Mouse (Mus musculus) liver, adult 2 months (tissue): Measurements from ENCODE around the gene Tut1. TPM values are rescaled to one million over a fixed set of nuclear protein-coding genes. Genes with fewer than 3 reads are reported as not detected.

Source experiments
- DNase-seq: peaks from one replicate; pipeline ENCODE4 v3.0.0-alpha.2; 2011; ENCODE audit warnings: low read depth, low spot score; ENCODE audit errors: extremely low read depth
- H3K27ac ChIP-seq: fragments of 200-500 bp; replicated peaks from 2 replicates; pipeline ENCODE4 v1.5.1; 2012; ENCODE audit warnings: low read depth, mild to moderate bottlenecking, control low read depth, inconsistent platforms, low read length; ENCODE audit not compliant: insufficient read depth
- H3K27me3 ChIP-seq: fragments of 200-500 bp; 2 replicates; pipeline ENCODE4 v1.6.1; 2012; ENCODE audit warnings: mild to moderate bottlenecking, moderate library complexity, low read length, inconsistent platforms; ENCODE audit not compliant: control insufficient read depth, insufficient read depth
- H3K36me3 ChIP-seq: fragments of 200-500 bp; 2 replicates; pipeline ENCODE4 v1.6.1; 2012; ENCODE audit warnings: low read length, inconsistent platforms; ENCODE audit not compliant: control insufficient read depth, insufficient read depth
- H3K4me1 ChIP-seq: fragments of 200-500 bp; 2 replicates; pipeline ENCODE4 v1.6.1; 2011; ENCODE audit warnings: low read length; ENCODE audit not compliant: control insufficient read depth, insufficient read depth
- H3K4me3 ChIP-seq: fragments of 200-500 bp; 2 replicates; pipeline ENCODE4 v1.5.1; 2011; ENCODE audit warnings: low read depth, mild to moderate bottlenecking, control low read depth, low read length, moderate library complexity; ENCODE audit not compliant: insufficient read depth
- H3K79me2 ChIP-seq: fragments of 200-500 bp; 2 replicates; pipeline ENCODE4 v1.6.1; 2012; ENCODE audit warnings: inconsistent platforms, mild to moderate bottlenecking, low read length, moderate library complexity; ENCODE audit not compliant: control insufficient read depth, insufficient read depth
- H3K9ac ChIP-seq: fragments of 200-500 bp; 2 replicates; pipeline ENCODE4 v1.6.1; 2012; ENCODE audit warnings: low read depth, mild to moderate bottlenecking, control low read depth, inconsistent platforms, low read length
- CTCF ChIP-seq: fragments of 200-500 bp; IDR thresholded peaks from 2 replicates; pipeline ENCODE4 v1.5.1; 2011; ENCODE audit warnings: low read depth, low read length, control low read depth
- POLR2A ChIP-seq: fragments of 200-500 bp; IDR thresholded peaks from 2 replicates; pipeline ENCODE4 v1.6.1; 2011; ENCODE audit warnings: low read length, control low read depth; ENCODE audit not compliant: insufficient read depth; ENCODE audit errors: extremely low read depth
- WGBS: fragments of 180-500 bp; shearing (Covaris S2); methylation state at CpG from one replicate; pipeline ENCODE4 v1.1.7; 2018; 5-methylcytosine and 5-hydroxymethylcytosine counted together
- polyA plus RNA-seq: library from polyadenylated mRNA; depleted of rRNA; stranded (reverse); fragments of >200 nt; gene quantifications from 2 replicates; pipeline ENCODE4 v1.2.3, GENCODE M21; 2012
- total RNA-seq: library from RNA; depleted of rRNA; stranded (reverse); fragments of >200 nt; gene quantifications from 2 replicates; pipeline ENCODE4 v1.2.3, GENCODE M21; 2014

Gene Tut1
- total and polyA plus RNA-seq, 2 experiments: 6.2 to 14.6 TPM

DNA sequence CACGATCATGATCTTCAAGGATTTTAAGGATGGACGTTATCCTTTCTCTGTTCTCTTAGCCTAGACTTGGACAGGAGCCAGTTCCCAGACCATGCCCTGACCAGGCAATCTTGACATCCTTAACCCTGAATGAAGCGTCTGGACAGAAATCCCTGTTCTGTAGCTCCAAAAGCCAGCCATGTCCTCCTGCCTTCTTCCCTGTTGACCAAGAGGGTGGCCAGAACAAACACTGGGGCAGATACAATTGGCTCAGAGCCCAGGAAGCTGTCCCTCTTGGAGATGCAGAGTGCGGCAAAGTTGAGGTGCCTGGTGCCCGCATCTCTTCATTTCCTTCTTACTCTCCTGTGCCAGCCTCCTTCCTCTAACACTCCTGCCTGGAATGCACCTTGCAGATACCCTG lies 32.2 kb downstream of the Tut1 start:
- TF ChIP-seq CTCF (no peak), POLR2A (no peak)
- H3K4me1 ChIP-seq: peaks cover 3% of the 10 kb centered on the region; the same call in 1 of the 2 replicates
- no peaks in the 10 kb centered on the region for H3K79me2 ChIP-seq
- H3K36me3 ChIP-seq: no peaks in the 10 kb centered on the region
- no peaks in the 10 kb centered on the region for H3K27me3 ChIP-seq
- H3K9ac ChIP-seq: no peak overlapping the region
- H3K4me3 ChIP-seq: no peak overlapping the region
- WGBS: 17% methylated on average over 5 of the region's 5 CpGs
- DNase-seq: peak; percentile 65
- no peak overlapping the region for H3K27ac ChIP-seq

DNA sequence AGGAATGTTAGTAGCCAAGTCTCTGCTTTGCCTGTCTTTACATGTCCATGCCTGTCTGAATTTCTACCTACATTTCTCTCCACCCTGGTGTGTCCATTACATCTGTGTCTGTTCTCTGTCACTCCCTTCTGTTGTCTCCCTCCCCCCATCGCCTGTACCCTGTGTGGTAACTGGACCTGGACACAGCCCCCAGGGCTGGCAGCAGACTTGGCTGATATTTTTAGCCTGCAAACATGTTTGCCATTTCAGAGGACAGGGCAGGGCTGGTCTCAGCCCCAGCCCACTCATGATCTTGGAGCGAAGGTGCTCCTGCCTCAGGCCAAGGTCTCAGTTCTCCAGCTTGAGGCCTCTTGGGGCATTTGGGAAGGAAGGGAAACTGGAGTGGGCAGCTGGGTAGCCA lies 34.2 kb downstream of the Tut1 start:
- TF ChIP-seq CTCF (no peak), POLR2A (no peak)
- H3K9ac ChIP-seq: no peak overlapping the region
- H3K36me3 ChIP-seq: no peaks in the 10 kb centered on the region
- no peaks in the 10 kb centered on the region for H3K79me2 ChIP-seq
- H3K4me3 ChIP-seq: no peak overlapping the region
- no peak for DNase-seq
- H3K27ac ChIP-seq: no peak overlapping the region
- H3K4me1 ChIP-seq: peaks cover 3% of the 10 kb centered on the region; the same call in 1 of the 2 replicates
- no peaks in the 10 kb centered on the region for H3K27me3 ChIP-seq
- WGBS: 37% methylated on average over 2 of the region's 2 CpGs

DNA sequence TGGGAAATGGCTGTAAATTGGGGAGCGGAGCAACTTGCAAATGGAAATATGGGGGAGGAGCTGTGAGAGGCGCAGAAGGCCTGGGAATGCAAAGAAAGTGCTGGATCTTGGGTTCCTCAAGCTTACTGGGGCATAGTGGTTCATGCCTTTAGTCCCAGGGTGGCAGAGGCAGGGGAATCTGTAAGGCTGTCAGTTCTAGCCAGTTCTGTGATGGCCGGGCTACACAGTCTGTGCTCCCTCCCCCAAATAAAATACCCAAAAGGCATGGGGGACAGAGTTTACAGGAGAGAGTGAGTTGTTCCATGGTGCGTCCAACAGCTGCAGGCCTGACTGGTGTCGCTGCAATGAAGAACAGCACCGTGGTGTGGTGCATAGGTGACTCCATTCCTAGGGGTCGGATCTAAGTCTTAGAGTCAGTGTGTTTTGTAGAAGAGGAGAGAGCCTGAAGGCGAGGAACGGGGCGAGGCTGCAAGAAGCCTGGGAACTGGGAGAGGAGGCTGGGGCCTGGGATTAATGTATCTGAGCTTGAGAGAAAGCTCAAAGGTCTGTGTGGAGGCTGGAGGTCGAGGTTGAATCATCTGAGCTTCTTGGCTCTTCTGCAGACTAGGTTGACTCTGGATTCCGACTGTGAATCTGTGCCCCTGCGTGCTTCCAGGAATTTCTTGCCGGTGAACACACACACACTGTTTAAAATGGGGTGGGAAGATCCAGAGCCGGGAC lies 34.9 kb downstream of the Tut1 start:
- Histone ChIP-seq H3K4me1 (peaks cover 3% of the 10 kb centered on the region; the same call in 1 of the 2 replicates), H3K9ac (peak overlapping the region; percentile 88), H3K27me3 (no peaks in the 10 kb centered on the region), H3K79me2 (no peaks in the 10 kb centered on the region; the same call in 1 of the 2 replicates), H3K36me3 (no peaks in the 10 kb centered on the region), H3K4me3 (peak overlapping the region; percentile 84; the same call in 1 of the 2 replicates), H3K27ac (0 out of 2 replicates have a peak overlapping the region, but pooled peaks have one; percentile 1)
- 55% methylated on average over 15 of the region's 15 CpGs for WGBS
- no peak for TF ChIP-seq POLR2A
- no peak for TF ChIP-seq CTCF
- DNase-seq: peak; percentile 36

DNA sequence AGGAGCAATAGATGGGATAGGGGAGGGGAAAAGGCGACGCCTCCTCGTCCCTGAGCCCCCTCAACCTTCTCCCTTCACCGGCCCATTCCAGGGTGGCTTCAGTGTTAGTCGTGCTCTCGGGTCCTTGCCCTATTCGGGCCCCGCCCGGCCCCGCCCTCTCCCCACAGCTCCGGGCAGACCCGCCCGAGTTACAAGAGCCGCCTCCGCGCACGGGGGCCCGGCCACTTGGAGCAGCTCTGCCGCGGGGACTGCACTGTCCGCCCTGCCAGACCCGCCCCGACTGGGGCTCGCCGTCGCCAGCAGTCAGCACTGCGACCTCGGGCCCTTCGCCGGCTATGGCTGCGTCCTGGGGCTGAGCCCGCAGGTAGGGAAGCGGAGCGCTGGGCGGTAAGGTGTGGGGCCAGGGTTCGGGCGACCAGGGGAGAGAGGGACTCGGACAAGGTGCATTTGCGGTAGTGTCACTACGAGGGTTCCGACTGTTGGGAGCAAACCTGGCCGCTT lies 35.5 kb downstream of the Tut1 start, which contains the start of gene Ahnak:
Ahnak (plus strand) TSS at position 219 of the 501 bp plus-strand sequence.
- Histone ChIP-seq H3K79me2 (no peaks in the 10 kb centered on the region; the same call in 1 of the 2 replicates), H3K9ac (peak within 1 kb of the TSS; percentile 88), H3K4me1 (peaks cover 3% of the 10 kb centered on the region; the same call in 1 of the 2 replicates), H3K27me3 (no peaks in the 10 kb centered on the region), H3K4me3 (peak within 1 kb of the TSS; percentile 84), H3K36me3 (no peaks in the 10 kb centered on the region), H3K27ac (peak within 1 kb of the TSS; percentile 40)
- DNase-seq: peak; percentile 37
- 2% methylated on average over 41 of the region's 42 CpGs for WGBS
- TF ChIP-seq CTCF (no peak), POLR2A (peak; percentile 47)

DNA sequence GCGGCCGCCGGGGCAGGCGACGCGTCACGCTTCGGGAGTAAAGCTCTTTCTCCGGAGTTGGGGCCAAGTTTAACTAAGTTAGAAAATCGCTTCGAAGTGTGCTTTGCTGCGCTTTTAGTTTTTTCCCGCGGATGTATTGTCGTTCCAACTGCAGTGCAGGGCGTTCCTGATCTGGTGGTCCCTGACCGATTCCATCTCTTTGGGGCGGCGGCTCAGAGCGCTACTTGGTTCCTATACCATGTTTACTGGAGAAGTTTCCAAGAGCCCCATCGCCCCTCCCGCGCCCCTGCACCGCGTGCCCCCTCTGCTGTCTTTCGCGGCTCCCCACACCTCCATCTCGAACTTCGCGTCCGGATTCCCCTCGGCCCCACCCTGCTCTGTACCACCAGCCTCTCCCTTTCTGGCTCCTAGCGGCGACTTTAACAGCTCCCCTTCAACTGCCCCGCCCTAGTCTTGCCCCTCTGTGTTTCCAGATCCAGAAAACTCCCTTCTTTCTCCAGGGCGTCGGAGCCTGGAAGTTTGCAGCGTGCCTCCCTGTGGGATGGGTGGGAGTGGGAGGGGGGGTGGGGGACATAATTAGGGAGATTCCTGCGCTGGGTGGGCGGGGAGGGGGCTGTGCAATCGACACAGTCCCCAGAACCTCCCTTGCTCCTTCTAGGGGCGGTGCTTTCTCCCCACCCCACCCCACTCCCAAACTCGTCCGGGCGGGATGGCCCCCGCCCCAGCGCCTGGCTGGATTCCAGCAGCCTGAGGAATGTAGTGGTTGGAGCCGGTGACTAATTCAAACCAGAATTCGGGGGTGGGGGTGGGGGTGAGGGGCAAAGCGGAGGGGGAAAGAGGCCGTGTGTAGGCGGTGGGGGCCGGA lies 36.2 kb downstream of the Tut1 start:
- TF ChIP-seq POLR2A (no peak), CTCF (no peak)
- no peaks in the 10 kb centered on the region for H3K27me3 ChIP-seq
- DNase-seq: no peak
- no peaks in the 10 kb centered on the region for H3K36me3 ChIP-seq
- peak overlapping the region; percentile 40 for H3K27ac ChIP-seq
- H3K4me3 ChIP-seq: peak overlapping the region; percentile 84
- no peaks in the 10 kb centered on the region; the same call in 1 of the 2 replicates for H3K79me2 ChIP-seq
- H3K4me1 ChIP-seq: peaks cover 3% of the 10 kb centered on the region; the same call in 1 of the 2 replicates
- 5% methylated on average over 53 of the region's 53 CpGs for WGBS
- peak overlapping the region; percentile 88 for H3K9ac ChIP-seq
